ENCODE assay signal across 22 mouse cellular contexts in the genomic region with DNA sequence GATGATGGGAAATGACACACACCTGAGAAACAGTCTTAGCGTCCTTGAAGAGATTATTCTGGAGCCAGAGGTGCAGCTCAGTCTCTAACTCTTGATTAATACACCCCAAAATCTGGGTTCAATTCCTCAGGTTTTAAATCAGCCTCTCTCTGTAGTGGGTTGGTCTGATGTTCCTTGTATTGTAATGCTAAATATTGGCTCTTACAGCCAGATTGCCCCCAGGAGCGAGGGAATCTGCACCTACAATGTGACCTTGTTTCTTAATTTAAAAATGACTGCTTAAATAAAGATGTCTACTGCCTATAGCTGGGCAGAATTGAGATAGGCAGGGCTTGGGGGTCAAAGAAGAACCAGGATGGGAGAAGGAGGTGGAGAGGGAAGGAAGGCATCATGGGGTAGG. TPM values are rescaled to one million over a fixed set of nuclear protein-coding genes. Genes with fewer than 3 reads are reported as not detected.
DNase-seq lines count a peak whose midpoint lies in the region; ATAC-seq and TF ChIP-seq lines count a peak whose summit lies in the region.
"Had no signal": no experiment of that assay in that cellular context is flagged by ENCODE, and none has a peak within 500 bp of the region (broad histone marks: within the 10 kb centered on the region; RNA-seq: fewer than 3 reads in every experiment).

No protein-coding gene starts in this region.

- TF ChIP-seq POLR2A in testis, adult 2 months (IDR thresholded peaks at IDR 0.05; ENCODE audit: control insufficient read depth, low read depth, low read length) = no peak

- 81% methylated on average over 2 of the region's 2 CpGs for WGBS in intestine, embryonic 15.5 days
- 67% methylated on average over 2 of the region's 2 CpGs for WGBS in forebrain, embryonic 12.5 days

- peaks cover 2% of the 10 kb centered on the region; the same call in 1 of the 2 replicates for H3K4me1 ChIP-seq in testis, adult 2 months (ENCODE audit: control insufficient read depth, insufficient read depth, low read length)
- H3K4me1 ChIP-seq in intestine, embryonic 15.5 days (replicated peaks) = no peaks in the 10 kb centered on the region
- no peaks in the 10 kb centered on the region for H3K4me1 ChIP-seq in forebrain, embryonic 12.5 days
- H3K4me1 ChIP-seq: embryonic facial prominence, embryonic 10.5 days; embryonic facial prominence, embryonic 12.5 days had no signal

- no peak for DNase-seq in testis, postnatal 14 days (ENCODE audit: low spot score)
- DNase-seq in ES-CJ7 (ENCODE audit: low read depth, low spot score) = peak; percentile 63
- DNase-seq: adrenal gland, adult 8-10 months; adrenal gland, postnatal 14 days; adrenal gland, postnatal 36 days; B cell, adult 2 months; cerebellum, adult 11-12 months; cerebellum, adult 2 months; cerebellum, adult 9-10 months; cerebellum, postnatal 10 days; cerebellum, postnatal 25 days had no signal

- H3K9ac ChIP-seq in intestine, embryonic 15.5 days = no peak overlapping the region
- H3K9ac ChIP-seq in forebrain, embryonic 12.5 days = no peak overlapping the region
- H3K9ac ChIP-seq: embryonic facial prominence, embryonic 12.5 days had no signal

- H3K9me3 ChIP-seq in intestine, embryonic 15.5 days = no peaks in the 10 kb centered on the region
- H3K9me3 ChIP-seq in forebrain, embryonic 12.5 days = no peaks in the 10 kb centered on the region
- H3K9me3 ChIP-seq: embryonic facial prominence, embryonic 10.5 days; embryonic facial prominence, embryonic 12.5 days had no signal

- ATAC-seq in intestine, embryonic 15.5 days = no peak
- ATAC-seq in forebrain, embryonic 12.5 days (ENCODE audit: low FRiP score) = no peak
- ATAC-seq: activated CD4-positive, CD25-positive, alpha-beta regulatory T cell, adult 4 months; CD4-positive, CD25-positive, alpha-beta regulatory T cell, adult 4 months; forebrain, embryonic 14.5 days; forebrain, embryonic 16.5 days had no signal

- TF ChIP-seq CTCF in testis, adult 2 months (IDR thresholded peaks at IDR 0.05; ENCODE audit: control insufficient read depth, insufficient read depth, insufficient replicate concordance, low read depth, low read length) = no peak

- H3K27me3 ChIP-seq in testis, adult 2 months (ENCODE audit: control insufficient read depth, insufficient read depth, low read length) = no peaks in the 10 kb centered on the region
- H3K27me3 ChIP-seq in intestine, embryonic 15.5 days (replicated peaks) = no peaks in the 10 kb centered on the region
- H3K27me3 ChIP-seq in forebrain, embryonic 12.5 days = no peaks in the 10 kb centered on the region
- H3K27me3 ChIP-seq: CH12.LX; embryonic facial prominence, embryonic 12.5 days had no signal

- no peaks in the 10 kb centered on the region for H3K36me3 ChIP-seq in testis, adult 2 months (ENCODE audit: control insufficient read depth, insufficient read depth, low read length)
- H3K36me3 ChIP-seq in intestine, embryonic 15.5 days = no peaks in the 10 kb centered on the region
- H3K36me3 ChIP-seq in forebrain, embryonic 12.5 days (replicated peaks) = no peaks in the 10 kb centered on the region
- H3K36me3 ChIP-seq: embryonic facial prominence, embryonic 10.5 days; embryonic facial prominence, embryonic 12.5 days had no signal

- no peak overlapping the region for H3K27ac ChIP-seq in testis, adult 2 months (ENCODE audit: control insufficient read depth, insufficient read depth, low read depth, low read length)
- no peak overlapping the region for H3K27ac ChIP-seq in intestine, embryonic 15.5 days
- H3K27ac ChIP-seq in forebrain, embryonic 12.5 days = no peak overlapping the region
- H3K27ac ChIP-seq: embryonic facial prominence, embryonic 10.5 days; embryonic facial prominence, embryonic 12.5 days had no signal

- no peak overlapping the region for H3K4me2 ChIP-seq in intestine, embryonic 15.5 days (replicated peaks)
- H3K4me2 ChIP-seq in forebrain, embryonic 12.5 days = no peak overlapping the region
- H3K4me2 ChIP-seq: embryonic facial prominence, embryonic 12.5 days had no signal

- peak overlapping the region; percentile 30; the same call in 1 of the 2 replicates for H3K4me3 ChIP-seq in testis, adult 2 months (ENCODE audit: control insufficient read depth, low read depth, low read length)
- H3K4me3 ChIP-seq in intestine, embryonic 15.5 days (replicated peaks) = no peak overlapping the region
- H3K4me3 ChIP-seq in forebrain, embryonic 12.5 days (replicated peaks) = no peak overlapping the region
- H3K4me3 ChIP-seq: embryonic facial prominence, embryonic 10.5 days; embryonic facial prominence, embryonic 12.5 days had no signal

RNA-seq across cellular contexts. Expression of a gene that starts 32.1 kb away (rescaled TPM):
- 6.5 and 9.2 TPM in 2 replicates for polyA plus RNA-seq in testis, adult 2 months (2012; rRNA removed)
- polyA plus RNA-seq in intestine, embryonic 15.5 days (2015; fragmentation: Nextera tagmentation; extraction: Ambion mirVana) = 1.2 and 1.6 TPM in 2 replicates
- 0.27 TPM in 1 of 2 replicates, not detected in the other for polyA plus RNA-seq in forebrain, embryonic 12.5 days (2016; fragmentation: Nextera tagmentation; extraction: Ambion mirVana)
- polyA plus RNA-seq: embryonic facial prominence, embryonic 12.5 days; forebrain, embryonic 11.5 days had no signal

RNA-seq across cellular contexts. Expression of a gene that starts 47.5 kb away (rescaled TPM):
- polyA plus RNA-seq in testis, adult 2 months (2012; rRNA removed) = 11.1 and 13.2 TPM in 2 replicates
- polyA plus RNA-seq in intestine, embryonic 15.5 days (2015; fragmentation: Nextera tagmentation; extraction: Ambion mirVana) = 11.1 and 13.2 TPM in 2 replicates
- polyA plus RNA-seq in forebrain, embryonic 12.5 days (2016; fragmentation: Nextera tagmentation; extraction: Ambion mirVana) = 47.1 and 47.6 TPM in 2 replicates
